Mouse (Mus musculus): Measurements from ENCODE around the gene Hdac7. TPM values are rescaled to one million over a fixed set of nuclear protein-coding genes. Genes with fewer than 3 reads are reported as not detected.
A peak's percentile ranks its signal among the peaks of the same experiment; 100 is the strongest.

Hdac7 gene
- polyA plus RNA-seq, 1 experiment: 827 TPM

GRCm38 (mm10) chr15:97770280-97770679 lies 74.0 kb downstream of the Hdac7 start:
- no peak for DNase-seq
- TF ChIP-seq CTCF (IDR thresholded peaks at IDR 0.05; ENCODE audit: borderline replicate concordance, control insufficient read depth, extremely low read depth, insufficient read depth, low read length, poor library complexity): no peak
- TF ChIP-seq POLR2A (IDR thresholded peaks at IDR 0.05; ENCODE audit: control insufficient read depth, extremely low read depth, insufficient read depth, low read length, poor library complexity): no peak
- Histone ChIP-seq H3K27ac (ENCODE audit: control insufficient read depth, insufficient read depth, low read length) (no peak overlapping the region), H3K27me3 (ENCODE audit: control insufficient read depth, insufficient read depth, low read length) (no peaks in the 10 kb centered on the region), H3K4me1 (replicated peaks; ENCODE audit: control insufficient read depth, insufficient read depth, low read length) (peaks cover 44% of the 10 kb centered on the region), H3K4me3 (ENCODE audit: control insufficient read depth, insufficient read depth, low read length) (no peak overlapping the region), H3K36me3 (ENCODE audit: control insufficient read depth, insufficient read depth, low read length) (no peaks in the 10 kb centered on the region)
- WGBS: 92% methylated on average over 8 of the region's 8 CpGs

- Histone ChIP-seq H3K4me3 (ENCODE audit: control insufficient read depth, insufficient read depth, low read length) (peak overlapping the region; percentile 71), H3K4me1 (replicated peaks; ENCODE audit: control insufficient read depth, insufficient read depth, low read length) (peaks cover 58% of the 10 kb centered on the region), H3K36me3 (ENCODE audit: control insufficient read depth, insufficient read depth, low read length) (no peaks in the 10 kb centered on the region), H3K27ac (ENCODE audit: control insufficient read depth, insufficient read depth, low read length) (peak overlapping the region; percentile 61; the same call in 1 of the 2 replicates), H3K27me3 (ENCODE audit: control insufficient read depth, insufficient read depth, low read length) (no peaks in the 10 kb centered on the region)
- 8% methylated on average over 18 of the region's 18 CpGs for WGBS
- no peak for TF ChIP-seq CTCF (IDR thresholded peaks at IDR 0.05; ENCODE audit: borderline replicate concordance, control insufficient read depth, extremely low read depth, insufficient read depth, low read length, poor library complexity)
- no peak for TF ChIP-seq POLR2A (IDR thresholded peaks at IDR 0.05; ENCODE audit: control insufficient read depth, extremely low read depth, insufficient read depth, low read length, poor library complexity)
- no peak for DNase-seq
Measured at GRCm38 (mm10) chr15:97768192-97768591, 76.1 kb downstream of the Hdac7 start.

- Histone ChIP-seq H3K4me3 (ENCODE audit: control insufficient read depth, insufficient read depth, low read length) (peak within 1 kb of the TSS; percentile 71), H3K4me1 (replicated peaks; ENCODE audit: control insufficient read depth, insufficient read depth, low read length) (peaks cover 61% of the 10 kb centered on the region), H3K27me3 (ENCODE audit: control insufficient read depth, insufficient read depth, low read length) (no peaks in the 10 kb centered on the region), H3K36me3 (ENCODE audit: control insufficient read depth, insufficient read depth, low read length) (no peaks in the 10 kb centered on the region), H3K27ac (ENCODE audit: control insufficient read depth, insufficient read depth, low read length) (peak within 1 kb of the TSS; percentile 61; the same call in 1 of the 2 replicates)
- TF ChIP-seq POLR2A (IDR thresholded peaks at IDR 0.05; ENCODE audit: control insufficient read depth, extremely low read depth, insufficient read depth, low read length, poor library complexity) (peak; percentile 22; the same call in 1 of the 2 replicates), CTCF (IDR thresholded peaks at IDR 0.05; ENCODE audit: borderline replicate concordance, control insufficient read depth, extremely low read depth, insufficient read depth, low read length, poor library complexity) (peak; percentile 84; the same call in 1 of the 2 replicates)
- DNase-seq: peak; percentile 92
- WGBS: 2% methylated on average over 44 of the region's 44 CpGs
Measured at GRCm38 (mm10) chr15:97767280-97768186, 76.8 kb downstream of the Hdac7 start, which contains the start of gene Rapgef3. Gene Rapgef3 (minus strand): TSS chr15:97767972.

- peak; percentile 14; the same call in 1 of the 2 replicates for TF ChIP-seq CTCF (IDR thresholded peaks at IDR 0.05; ENCODE audit: borderline replicate concordance, control insufficient read depth, extremely low read depth, insufficient read depth, low read length, poor library complexity)
- TF ChIP-seq POLR2A (IDR thresholded peaks at IDR 0.05; ENCODE audit: control insufficient read depth, extremely low read depth, insufficient read depth, low read length, poor library complexity): no peak
- 25% methylated on average over 23 of the region's 23 CpGs for WGBS
- peak overlapping the region; percentile 71 for H3K4me3 ChIP-seq (ENCODE audit: control insufficient read depth, insufficient read depth, low read length)
- H3K27ac ChIP-seq (ENCODE audit: control insufficient read depth, insufficient read depth, low read length): peak overlapping the region; percentile 4; the same call in 1 of the 2 replicates
- H3K27me3 ChIP-seq (ENCODE audit: control insufficient read depth, insufficient read depth, low read length): no peaks in the 10 kb centered on the region
- H3K4me1 ChIP-seq (replicated peaks; ENCODE audit: control insufficient read depth, insufficient read depth, low read length): peaks cover 69% of the 10 kb centered on the region
- H3K36me3 ChIP-seq (ENCODE audit: control insufficient read depth, insufficient read depth, low read length): no peaks in the 10 kb centered on the region
- DNase-seq: no peak
Measured at GRCm38 (mm10) chr15:97766594-97767279, 77.6 kb downstream of the Hdac7 start.

- no peaks in the 10 kb centered on the region; the same call in 1 of the 2 replicates for H3K36me3 ChIP-seq (ENCODE audit: control insufficient read depth, insufficient read depth, low read length)
- 51% methylated on average over 8 of the region's 8 CpGs for WGBS
- TF ChIP-seq CTCF (IDR thresholded peaks at IDR 0.05; ENCODE audit: borderline replicate concordance, control insufficient read depth, extremely low read depth, insufficient read depth, low read length, poor library complexity) (no peak), POLR2A (IDR thresholded peaks at IDR 0.05; ENCODE audit: control insufficient read depth, extremely low read depth, insufficient read depth, low read length, poor library complexity) (no peak)
- peaks cover 71% of the 10 kb centered on the region for H3K4me1 ChIP-seq (replicated peaks; ENCODE audit: control insufficient read depth, insufficient read depth, low read length)
- peak overlapping the region; percentile 71 for H3K4me3 ChIP-seq (ENCODE audit: control insufficient read depth, insufficient read depth, low read length)
- peak overlapping the region; percentile 4; the same call in 1 of the 2 replicates for H3K27ac ChIP-seq (ENCODE audit: control insufficient read depth, insufficient read depth, low read length)
- no peak for DNase-seq
- H3K27me3 ChIP-seq (ENCODE audit: control insufficient read depth, insufficient read depth, low read length): no peaks in the 10 kb centered on the region
Measured at GRCm38 (mm10) chr15:97766194-97766593, 78.1 kb downstream of the Hdac7 start.
